Mouse (Mus musculus) lung, embryonic 14.5 days (tissue): ENCODE data around the gene Tm6sf1. TPM values are rescaled to one million over a fixed set of nuclear protein-coding genes. Genes with fewer than 3 reads are reported as not detected.

ENCODE experiments used
- ATAC-seq: fragments of 200-750 bp; cut with Nextera tagmentation; 2 replicates; pipeline ENCODE4 v1.8.0; 2017; ENCODE audit warnings: mild to moderate bottlenecking, moderate TSS enrichment, moderate library complexity; ENCODE audit not compliant: insufficient read depth
- DNase-seq: peaks from one replicate; pipeline ENCODE4 v3.0.0-alpha.2; 2015
- H3K27ac ChIP-seq: fragments of 300-500 bp; sonication (generic); 2 replicates; pipeline ENCODE4 v1.5.1; 2014; ENCODE audit warnings: low read depth, mild to moderate bottlenecking, moderate library complexity
- H3K27me3 ChIP-seq: fragments of 300-500 bp; sonication (generic); 2 replicates; pipeline ENCODE4 v1.6.1; 2014; ENCODE audit warnings: low read length, control low read depth; ENCODE audit not compliant: insufficient read depth
- H3K36me3 ChIP-seq: fragments of 300-500 bp; sonication (generic); 2 replicates; pipeline ENCODE4 v1.6.1; 2014; ENCODE audit warnings: control low read depth; ENCODE audit not compliant: insufficient read depth
- H3K4me1 ChIP-seq: fragments of 300-500 bp; sonication (generic); 2 replicates; pipeline ENCODE4 v1.6.1; 2014; ENCODE audit warnings: antibody characterized with exemption, control low read depth; ENCODE audit not compliant: insufficient read depth
- H3K4me2 ChIP-seq: fragments of 300-500 bp; sonication (generic); 2 replicates; pipeline ENCODE4 v1.6.1; 2014; ENCODE audit warnings: mild to moderate bottlenecking
- H3K4me3 ChIP-seq: fragments of 300-500 bp; sonication (generic); 2 replicates; pipeline ENCODE4 v1.5.1; 2014; ENCODE audit warnings: low read depth, low read length
- H3K9ac ChIP-seq: fragments of 300-500 bp; sonication (generic); 2 replicates; pipeline ENCODE4 v1.6.1; 2014
- H3K9me3 ChIP-seq: fragments of 300-500 bp; sonication (generic); 2 replicates; pipeline ENCODE4 v1.6.1; 2016; ENCODE audit warnings: low read depth, low read length, control low read depth
- CTCF ChIP-seq: IDR thresholded peaks from 2 replicates; pipeline ENCODE4 v1.5.1; 2016; ENCODE audit warnings: antibody characterized with exemption, low read depth
- WGBS: fragments of 180-500 bp; shearing (Covaris S2); extraction: QIAGEN DNeasy Blood & Tissue Kit; methylation state at CpG from one replicate; pipeline ENCODE4 v1.1.7; 2014; 5-methylcytosine and 5-hydroxymethylcytosine counted together
- polyA plus RNA-seq: library from polyadenylated mRNA; unstranded; fragments of >200 nt; fragmentation: Nextera tagmentation; extraction: Ambion mirVana; gene quantifications from 2 replicates; pipeline ENCODE4 v1.2.1, GENCODE M21; 2014

The Tm6sf1 gene
- polyA plus RNA-seq = 16.0 and 17.5 TPM in 2 replicates

GRCm38 (mm10) chr7:81858968-81859721 lies at the start of gene Tm6sf1:
Gene Tm6sf1 (plus strand): TSS chr7:81859001.
- no peak for TF ChIP-seq CTCF
- H3K4me3 ChIP-seq = peak within 1 kb of the TSS; percentile 50
- H3K4me1 ChIP-seq = no peaks in the 10 kb centered on the region
- H3K4me2 ChIP-seq = peak within 1 kb of the TSS; percentile 92
- H3K36me3 ChIP-seq = no peaks in the 10 kb centered on the region
- no peaks in the 10 kb centered on the region for H3K9me3 ChIP-seq
- peak within 1 kb of the TSS; percentile 31; the same call in 1 of the 2 replicates for H3K27ac ChIP-seq
- DNase-seq = peak; percentile 60
- WGBS = under 1% methylated on average over 55 of the region's 64 CpGs
- H3K27me3 ChIP-seq = peaks cover 39% of the 10 kb centered on the region
- H3K9ac ChIP-seq = peak within 1 kb of the TSS; percentile 51
- peak; percentile 58 for ATAC-seq

GRCm38 (mm10) chr7:81824906-81825305 lies 33.9 kb upstream of the Tm6sf1 start:
- H3K9ac ChIP-seq = no peak overlapping the region
- TF ChIP-seq CTCF = no peak
- ATAC-seq (no peak), DNase-seq (no peak)
- H3K27ac ChIP-seq = no peak overlapping the region
- 0 out of 2 replicates have a peak overlapping the region, but pooled peaks have one; percentile 31 for H3K4me2 ChIP-seq
- no peak overlapping the region for H3K4me3 ChIP-seq
- no peaks in the 10 kb centered on the region for H3K36me3 ChIP-seq
- no peaks in the 10 kb centered on the region for H3K9me3 ChIP-seq
- H3K4me1 ChIP-seq = peaks cover 11% of the 10 kb centered on the region
- H3K27me3 ChIP-seq = no peaks in the 10 kb centered on the region
- WGBS = 50% methylated on average over 3 of the region's 3 CpGs

GRCm38 (mm10) chr7:81825381-81825780 lies 33.4 kb upstream of the Tm6sf1 start:
- DNase-seq (peak; percentile 62), ATAC-seq (no peak)
- no peak overlapping the region for H3K4me3 ChIP-seq
- 0 out of 2 replicates have a peak overlapping the region, but pooled peaks have one; percentile 31 for H3K4me2 ChIP-seq
- H3K9ac ChIP-seq = no peak overlapping the region
- no peak overlapping the region for H3K27ac ChIP-seq
- H3K27me3 ChIP-seq = no peaks in the 10 kb centered on the region
- peaks cover 11% of the 10 kb centered on the region for H3K4me1 ChIP-seq
- no peak for TF ChIP-seq CTCF
- H3K36me3 ChIP-seq = no peaks in the 10 kb centered on the region
- H3K9me3 ChIP-seq = no peaks in the 10 kb centered on the region
- WGBS = 27% methylated on average over 3 of the region's 3 CpGs

- 22% methylated on average over 17 of the region's 17 CpGs for WGBS
- no peak for ATAC-seq
- no peak for TF ChIP-seq CTCF
- H3K4me1 ChIP-seq = peaks cover 11% of the 10 kb centered on the region
- H3K36me3 ChIP-seq = no peaks in the 10 kb centered on the region
- DNase-seq = peak; percentile 12
- peak overlapping the region; percentile 79 for H3K9ac ChIP-seq
- H3K27ac ChIP-seq = peak overlapping the region; percentile 94
- no peaks in the 10 kb centered on the region for H3K9me3 ChIP-seq
- H3K4me2 ChIP-seq = peak overlapping the region; percentile 77
- H3K4me3 ChIP-seq = peak overlapping the region; percentile 69
- no peaks in the 10 kb centered on the region for H3K27me3 ChIP-seq
These were observed 30.8 kb upstream of the Tm6sf1 start for GRCm38 (mm10) chr7:81827806-81828667.

GRCm38 (mm10) chr7:81828681-81829378 lies 30.0 kb upstream of the Tm6sf1 start:
- TF ChIP-seq CTCF = no peak
- H3K4me3 ChIP-seq = peak overlapping the region; percentile 69
- WGBS = 1% methylated on average over 77 of the region's 91 CpGs
- no peaks in the 10 kb centered on the region for H3K27me3 ChIP-seq
- H3K9me3 ChIP-seq = no peaks in the 10 kb centered on the region
- peak overlapping the region; percentile 79 for H3K9ac ChIP-seq
- H3K4me1 ChIP-seq = peaks cover 11% of the 10 kb centered on the region
- peak overlapping the region; percentile 94 for H3K27ac ChIP-seq
- ATAC-seq = peak; percentile 75
- peak overlapping the region; percentile 77 for H3K4me2 ChIP-seq
- H3K36me3 ChIP-seq = no peaks in the 10 kb centered on the region
- peak; percentile 74 for DNase-seq

GRCm38 (mm10) chr7:81829379-81829894 lies 29.4 kb upstream of the Tm6sf1 start, which contains the start of gene Btbd1:
Gene Btbd1 (minus strand): TSS chr7:81829431.
- Histone ChIP-seq H3K27me3 (no peaks in the 10 kb centered on the region), H3K27ac (peak within 1 kb of the TSS; percentile 94), H3K9me3 (no peaks in the 10 kb centered on the region), H3K4me2 (peak within 1 kb of the TSS; percentile 77), H3K9ac (peak within 1 kb of the TSS; percentile 79), H3K4me3 (peak within 1 kb of the TSS; percentile 69), H3K4me1 (peaks cover 11% of the 10 kb centered on the region), H3K36me3 (no peaks in the 10 kb centered on the region)
- ATAC-seq = peak; percentile 93
- peak; percentile 96 for DNase-seq
- no peak for TF ChIP-seq CTCF
- 2% methylated on average over 53 of the region's 58 CpGs for WGBS
